Mouse (Mus musculus): Measurements from ENCODE around the gene Ttf1.

Gene Ttf1

GRCm38 (mm10) chr2:29130118-29130899 lies 70.2 kb downstream of the Ttf1 start:
- DNase-seq: no peak

DNA sequence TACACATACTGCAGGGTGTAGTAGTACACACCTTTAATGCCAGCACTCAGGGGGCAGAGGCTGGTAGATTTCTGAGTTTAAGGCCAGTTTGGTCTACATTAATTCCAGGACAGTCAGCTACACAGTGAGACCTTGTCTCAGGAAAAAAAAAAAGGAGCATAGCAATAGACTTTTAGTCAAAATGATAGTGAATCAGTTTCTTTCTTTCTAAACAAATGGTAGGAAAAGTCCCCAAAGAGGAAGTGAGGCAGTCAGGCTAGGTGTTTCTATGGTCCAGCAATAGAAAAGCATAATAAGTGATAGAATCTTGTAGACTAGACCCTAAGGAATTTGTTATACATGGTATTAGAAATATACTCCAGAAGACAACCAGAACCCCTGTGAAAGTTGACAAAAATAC lies 75.1 kb downstream of the Ttf1 start:
- DNase-seq: no peak
